Mouse (Mus musculus): ENCODE measurements around the gene Ltbr. TPM values are rescaled to one million over a fixed set of nuclear protein-coding genes. Genes with fewer than 3 reads are reported as not detected.
"Not testable (repeated sequence)": the region's sequence is repeated elsewhere in the genome, so short reads cannot be mapped to it uniquely, and the experiment has no call there.

Ltbr gene
- polyA plus RNA-seq, 1 experiment = 8.0 TPM

GRCm38 (mm10) chr6:125312171-125312570 is 1.5 kb downstream of the Ltbr start:
- Histone ChIP-seq H3K27ac (ENCODE audit: insufficient read depth, low read length) (no peak overlapping the region), H3K27me3 (ENCODE audit: control insufficient read depth, insufficient read depth, low read length, poor library complexity, severe bottlenecking) (no peaks in the 10 kb centered on the region), H3K9me3 (replicated peaks; ENCODE audit: control insufficient read depth, insufficient read depth, low read length, poor library complexity, severe bottlenecking) (no peaks in the 10 kb centered on the region), H3K4me3 (ENCODE audit: low read depth, low read length) (no peak overlapping the region), H3K9ac (ENCODE audit: low read depth, poor library complexity, severe bottlenecking) (no peak overlapping the region), H3K4me1 (ENCODE audit: control insufficient read depth, insufficient read depth, low read length) (peaks cover 5% of the 10 kb centered on the region), H3K36me3 (ENCODE audit: control insufficient read depth, insufficient read depth, low read length, poor library complexity, severe bottlenecking) (no peaks in the 10 kb centered on the region)
- TF ChIP-seq POLR2A (IDR thresholded peaks at IDR 0.05; ENCODE audit: insufficient read depth, low read length) (no peak), CTCF (IDR thresholded peaks at IDR 0.05; ENCODE audit: low read depth, low read length) (no peak), EP300 (IDR thresholded peaks at IDR 0.05; ENCODE audit: insufficient read depth, low read depth, low read length) (no peak)

DNA sequence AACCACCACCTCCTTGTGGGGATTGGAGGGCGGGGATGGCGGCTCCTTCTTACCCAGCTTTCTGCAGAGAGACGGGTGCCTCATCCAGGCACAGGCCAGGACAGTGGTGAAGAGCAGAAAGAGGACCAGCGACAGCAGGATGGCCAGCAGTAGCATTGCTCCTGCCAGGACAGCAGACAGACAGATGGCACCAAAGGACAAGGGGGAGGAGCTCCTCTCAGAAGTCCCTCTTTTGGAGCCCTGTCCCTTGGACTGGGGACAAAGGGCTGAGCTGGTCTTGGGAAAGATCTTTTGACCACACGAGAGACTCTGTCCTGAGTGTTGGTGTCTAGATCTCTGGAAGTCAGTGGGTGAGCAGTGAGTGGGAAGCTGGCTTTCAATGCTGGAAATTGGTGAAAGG is 4.3 kb downstream of the Ltbr start:
- no peaks in the 10 kb centered on the region for H3K36me3 ChIP-seq (ENCODE audit: control insufficient read depth, insufficient read depth, low read length, poor library complexity, severe bottlenecking)
- H3K27ac ChIP-seq (ENCODE audit: insufficient read depth, low read length) = no peak overlapping the region
- no peak for TF ChIP-seq EP300 (IDR thresholded peaks at IDR 0.05; ENCODE audit: insufficient read depth, low read depth, low read length)
- TF ChIP-seq POLR2A (IDR thresholded peaks at IDR 0.05; ENCODE audit: insufficient read depth, low read length) = no peak
- no peak for TF ChIP-seq CTCF (IDR thresholded peaks at IDR 0.05; ENCODE audit: low read depth, low read length)
- H3K9ac ChIP-seq (ENCODE audit: low read depth, poor library complexity, severe bottlenecking) = no peak overlapping the region
- peaks cover 5% of the 10 kb centered on the region for H3K4me1 ChIP-seq (ENCODE audit: control insufficient read depth, insufficient read depth, low read length)
- no peaks in the 10 kb centered on the region for H3K27me3 ChIP-seq (ENCODE audit: control insufficient read depth, insufficient read depth, low read length, poor library complexity, severe bottlenecking)
- H3K9me3 ChIP-seq (replicated peaks; ENCODE audit: control insufficient read depth, insufficient read depth, low read length, poor library complexity, severe bottlenecking) = no peaks in the 10 kb centered on the region
- peak overlapping the region; percentile 40; the same call in 1 of the 2 replicates for H3K4me3 ChIP-seq (ENCODE audit: low read depth, low read length)

DNA sequence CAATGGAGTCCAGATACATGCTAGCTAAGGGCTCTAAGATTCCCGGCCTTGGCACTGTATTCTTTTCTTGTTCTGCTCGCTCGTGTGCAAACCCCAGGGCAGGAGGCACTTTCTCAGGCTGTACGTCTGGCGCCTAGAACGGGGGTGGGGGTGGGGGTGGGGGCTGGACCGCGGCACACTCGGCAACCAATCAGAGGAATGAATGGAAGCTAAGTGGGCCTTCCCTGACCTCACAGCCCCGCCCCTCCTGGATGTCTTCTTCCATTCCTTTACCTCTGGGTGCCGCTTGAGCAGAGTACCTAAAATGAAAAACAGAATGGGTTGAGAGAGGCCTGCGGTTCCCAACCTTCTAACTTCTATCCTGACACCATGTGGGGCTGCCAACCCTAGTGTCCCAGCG is 4.8 kb downstream of the Ltbr start:
- Histone ChIP-seq H3K9me3 (replicated peaks; ENCODE audit: control insufficient read depth, insufficient read depth, low read length, poor library complexity, severe bottlenecking) (no peaks in the 10 kb centered on the region), H3K4me1 (ENCODE audit: control insufficient read depth, insufficient read depth, low read length) (peaks cover under 1% of the 10 kb centered on the region), H3K9ac (ENCODE audit: low read depth, poor library complexity, severe bottlenecking) (no peak overlapping the region), H3K27me3 (ENCODE audit: control insufficient read depth, insufficient read depth, low read length, poor library complexity, severe bottlenecking) (no peaks in the 10 kb centered on the region), H3K4me3 (ENCODE audit: low read depth, low read length) (peak overlapping the region; percentile 51), H3K36me3 (ENCODE audit: control insufficient read depth, insufficient read depth, low read length, poor library complexity, severe bottlenecking) (no peaks in the 10 kb centered on the region), H3K27ac (ENCODE audit: insufficient read depth, low read length) (no peak overlapping the region)
- no peak for TF ChIP-seq EP300 (IDR thresholded peaks at IDR 0.05; ENCODE audit: insufficient read depth, low read depth, low read length)
- TF ChIP-seq CTCF (IDR thresholded peaks at IDR 0.05; ENCODE audit: low read depth, low read length) = no peak
- no peak for TF ChIP-seq POLR2A (IDR thresholded peaks at IDR 0.05; ENCODE audit: insufficient read depth, low read length)

- H3K27me3 ChIP-seq (ENCODE audit: control insufficient read depth, insufficient read depth, low read length, poor library complexity, severe bottlenecking) = no peaks in the 10 kb centered on the region
- H3K36me3 ChIP-seq (ENCODE audit: control insufficient read depth, insufficient read depth, low read length, poor library complexity, severe bottlenecking) = no peaks in the 10 kb centered on the region
- TF ChIP-seq POLR2A (IDR thresholded peaks at IDR 0.05; ENCODE audit: insufficient read depth, low read length) = no peak
- TF ChIP-seq CTCF (IDR thresholded peaks at IDR 0.05; ENCODE audit: low read depth, low read length) = no peak
- no peak for TF ChIP-seq EP300 (IDR thresholded peaks at IDR 0.05; ENCODE audit: insufficient read depth, low read depth, low read length)
- H3K27ac ChIP-seq (ENCODE audit: insufficient read depth, low read length) = no peak overlapping the region
- no peak overlapping the region for H3K9ac ChIP-seq (ENCODE audit: low read depth, poor library complexity, severe bottlenecking)
- no peak overlapping the region for H3K4me3 ChIP-seq (ENCODE audit: low read depth, low read length)
- H3K9me3 ChIP-seq (replicated peaks; ENCODE audit: control insufficient read depth, insufficient read depth, low read length, poor library complexity, severe bottlenecking) = no peaks in the 10 kb centered on the region
- no peaks in the 10 kb centered on the region for H3K4me1 ChIP-seq (ENCODE audit: control insufficient read depth, insufficient read depth, low read length)
These were observed 6.6 kb downstream of the Ltbr start for GRCm38 (mm10) chr6:125307091-125307490.

- no peaks in the 10 kb centered on the region for H3K36me3 ChIP-seq (ENCODE audit: control insufficient read depth, insufficient read depth, low read length, poor library complexity, severe bottlenecking)
- H3K4me1 ChIP-seq (ENCODE audit: control insufficient read depth, insufficient read depth, low read length) = no peaks in the 10 kb centered on the region
- no peak overlapping the region for H3K4me3 ChIP-seq (ENCODE audit: low read depth, low read length)
- no peaks in the 10 kb centered on the region for H3K9me3 ChIP-seq (replicated peaks; ENCODE audit: control insufficient read depth, insufficient read depth, low read length, poor library complexity, severe bottlenecking)
- H3K27me3 ChIP-seq (ENCODE audit: control insufficient read depth, insufficient read depth, low read length, poor library complexity, severe bottlenecking) = no peaks in the 10 kb centered on the region
- H3K27ac ChIP-seq (ENCODE audit: insufficient read depth, low read length) = no peak overlapping the region
- no peak overlapping the region for H3K9ac ChIP-seq (ENCODE audit: low read depth, poor library complexity, severe bottlenecking)
- TF ChIP-seq EP300 (IDR thresholded peaks at IDR 0.05; ENCODE audit: insufficient read depth, low read depth, low read length) = no peak
- no peak for TF ChIP-seq POLR2A (IDR thresholded peaks at IDR 0.05; ENCODE audit: insufficient read depth, low read length)
- no peak for TF ChIP-seq CTCF (IDR thresholded peaks at IDR 0.05; ENCODE audit: low read depth, low read length)
These were observed 8.2 kb downstream of the Ltbr start for GRCm38 (mm10) chr6:125305465-125305864.

GRCm38 (mm10) chr6:125304408-125304807 is 9.3 kb downstream of the Ltbr start:
- not testable (repeated sequence) for H3K9me3 ChIP-seq (replicated peaks; ENCODE audit: control insufficient read depth, insufficient read depth, low read length, poor library complexity, severe bottlenecking); H3K36me3 ChIP-seq (ENCODE audit: control insufficient read depth, insufficient read depth, low read length, poor library complexity, severe bottlenecking); H3K27ac ChIP-seq (ENCODE audit: insufficient read depth, low read length); H3K9ac ChIP-seq (ENCODE audit: low read depth, poor library complexity, severe bottlenecking); H3K4me3 ChIP-seq (ENCODE audit: low read depth, low read length); H3K4me1 ChIP-seq (ENCODE audit: control insufficient read depth, insufficient read depth, low read length); H3K27me3 ChIP-seq (ENCODE audit: control insufficient read depth, insufficient read depth, low read length, poor library complexity, severe bottlenecking)
